Mouse (Mus musculus): Measurements from ENCODE around the gene Bub3. TPM values are rescaled to one million over a fixed set of nuclear protein-coding genes. Genes with fewer than 3 reads are reported as not detected.

Bub3 gene
- 51.3 and 54.8 TPM in 2 replicates for polyA plus RNA-seq (2012; rRNA removed)

DNA sequence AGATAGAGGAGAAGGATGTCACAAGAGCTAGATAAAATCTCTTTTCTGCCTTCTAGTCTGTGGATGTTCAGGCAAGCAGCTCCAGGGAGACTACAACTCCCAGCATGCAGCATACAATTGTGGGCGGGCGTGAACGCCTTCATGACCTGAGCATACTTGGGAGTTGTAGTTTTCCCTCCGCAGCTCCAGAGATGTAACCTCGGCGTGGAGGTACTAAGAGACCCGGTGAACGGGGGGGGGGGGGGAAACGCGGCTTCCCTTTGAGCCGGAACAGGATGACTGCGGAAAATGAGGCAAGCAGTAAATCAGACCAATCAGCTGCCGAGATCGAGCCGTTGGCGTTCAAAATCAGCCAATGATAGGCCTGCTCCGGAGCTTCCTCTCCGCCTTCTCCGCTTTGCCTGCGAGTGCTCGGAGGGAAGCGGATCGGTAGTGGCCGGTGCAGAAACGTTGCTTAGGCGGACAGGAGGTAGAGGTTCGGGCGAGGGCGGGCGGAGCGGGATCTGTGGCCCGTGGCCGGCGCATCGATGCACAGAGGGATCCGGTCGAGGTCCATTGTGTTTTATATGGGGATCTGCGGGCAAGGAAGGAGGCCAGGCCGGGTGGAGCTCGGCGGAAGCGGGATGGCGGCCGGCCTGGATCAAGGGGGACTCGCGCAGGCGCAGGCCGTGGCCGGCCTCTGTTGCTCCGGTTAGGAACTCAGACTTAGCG lies at the start of gene Bub3:
Gene Bub3, plus strand, starts transcription at position 237 of the 711 bp plus-strand sequence.
- no peak for TF ChIP-seq CTCF (IDR thresholded peaks at IDR 0.05; ENCODE audit: extremely low read depth, insufficient read depth, insufficient read length, insufficient replicate concordance)
- peak; percentile 85 for TF ChIP-seq POLR2A (IDR thresholded peaks at IDR 0.05; ENCODE audit: low read depth, low read length)
- Histone ChIP-seq H3K27ac (ENCODE audit: insufficient read depth, low read length) (peak within 1 kb of the TSS; percentile 82), H3K36me3 (ENCODE audit: control insufficient read depth, insufficient read depth, low read length) (peaks cover 8% of the 10 kb centered on the region), H3K27me3 (ENCODE audit: control insufficient read depth, insufficient read depth, low read length) (peaks cover 25% of the 10 kb centered on the region), H3K4me1 (ENCODE audit: control insufficient read depth, insufficient read depth, insufficient read length) (peaks cover 16% of the 10 kb centered on the region), H3K4me3 (ENCODE audit: extremely low read depth, insufficient read depth, insufficient read length) (peak within 1 kb of the TSS; percentile 84)
- under 1% methylated on average over 45 of the region's 51 CpGs for WGBS
- DNase-seq (ENCODE audit: low read depth in 1 of 2, low spot score in 2 of 2), result peak; percentile 89 to 94

DNA sequence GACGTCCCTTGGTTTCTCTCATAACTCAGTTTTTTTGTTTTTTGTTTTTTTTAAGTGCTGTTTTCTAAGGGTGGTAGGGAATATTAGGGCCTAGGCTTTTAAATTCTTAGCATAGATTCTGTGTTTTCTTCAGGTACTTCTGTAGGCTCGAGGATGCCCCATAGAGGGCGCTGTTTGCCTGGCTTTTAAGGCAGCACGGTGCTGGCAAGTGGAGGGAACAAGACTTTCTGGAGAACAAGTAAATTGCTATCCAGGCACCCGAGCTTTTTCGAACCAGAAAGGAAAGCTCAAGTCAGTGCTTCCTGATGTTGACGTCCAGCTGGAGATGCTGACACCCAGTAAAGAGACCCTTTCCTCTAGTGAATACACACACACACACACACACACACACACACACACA lies 20.0 kb upstream of the Bub3 start:
- peak; percentile 44 to 71 for DNase-seq (ENCODE audit: low read depth in 1 of 2, low spot score in 2 of 2)
- Histone ChIP-seq H3K4me3 (ENCODE audit: extremely low read depth, insufficient read depth, insufficient read length) (no peak overlapping the region), H3K27me3 (ENCODE audit: control insufficient read depth, insufficient read depth, low read length) (peaks cover 30% of the 10 kb centered on the region), H3K36me3 (ENCODE audit: control insufficient read depth, insufficient read depth, low read length) (no peaks in the 10 kb centered on the region), H3K4me1 (ENCODE audit: control insufficient read depth, insufficient read depth, insufficient read length) (peaks cover 18% of the 10 kb centered on the region; the same call in 1 of the 2 replicates), H3K27ac (ENCODE audit: insufficient read depth, low read length) (no peak overlapping the region)
- peak; percentile 77; the same call in 1 of the 2 replicates for TF ChIP-seq CTCF (IDR thresholded peaks at IDR 0.05; ENCODE audit: extremely low read depth, insufficient read depth, insufficient read length, insufficient replicate concordance)
- no peak for TF ChIP-seq POLR2A (IDR thresholded peaks at IDR 0.05; ENCODE audit: low read depth, low read length)
- under 1% methylated on average over 7 of the region's 7 CpGs for WGBS

DNA sequence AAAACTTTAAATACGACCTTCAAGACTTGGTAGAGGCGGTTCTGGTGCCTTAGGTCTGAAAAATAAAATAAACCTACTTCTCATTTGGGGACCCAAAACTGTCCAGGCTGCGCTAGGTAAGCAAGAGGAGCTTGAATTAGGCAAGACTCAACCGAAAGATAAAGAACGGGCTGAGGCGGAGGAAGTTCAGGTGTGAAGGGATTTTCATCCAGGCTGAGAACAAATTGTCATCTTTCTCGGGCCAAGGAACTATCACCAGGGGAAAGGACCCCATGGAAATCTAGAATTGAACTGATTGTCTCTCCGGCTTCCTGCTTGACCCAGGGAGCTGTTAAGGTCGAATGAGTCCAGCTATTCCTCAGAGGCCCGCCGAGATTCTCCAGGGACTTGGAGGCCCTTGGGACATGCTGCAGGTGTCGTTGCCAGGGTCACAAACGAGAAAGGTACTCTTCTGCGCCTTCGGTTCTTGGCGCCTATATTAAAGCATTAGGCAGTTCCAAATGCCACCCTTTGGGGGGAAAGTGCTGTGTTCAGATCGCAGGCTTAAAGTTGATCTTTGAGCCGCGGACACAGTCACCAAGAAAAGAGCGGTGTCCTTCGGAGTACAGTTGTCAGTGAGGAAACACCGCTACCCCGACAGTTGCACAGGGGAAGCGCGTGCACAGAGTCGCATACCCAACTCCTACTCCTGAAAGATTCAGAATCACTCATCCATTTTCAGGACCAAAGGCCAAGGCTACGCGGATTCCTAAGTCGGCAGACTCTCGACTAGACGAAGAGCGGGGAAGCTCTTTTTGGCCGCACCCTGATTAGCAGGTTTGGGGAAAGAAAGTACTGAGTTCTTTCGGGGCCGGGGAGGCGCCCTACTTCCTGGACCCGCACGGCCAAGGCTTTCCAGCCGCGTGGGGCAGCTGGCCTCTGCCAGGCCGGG lies 18.6 kb upstream of the Bub3 start:
- Histone ChIP-seq H3K27ac (ENCODE audit: insufficient read depth, low read length) (no peak overlapping the region), H3K4me3 (ENCODE audit: extremely low read depth, insufficient read depth, insufficient read length) (no peak overlapping the region), H3K36me3 (ENCODE audit: control insufficient read depth, insufficient read depth, low read length) (no peaks in the 10 kb centered on the region), H3K4me1 (ENCODE audit: control insufficient read depth, insufficient read depth, insufficient read length) (peaks cover 18% of the 10 kb centered on the region; the same call in 1 of the 2 replicates), H3K27me3 (ENCODE audit: control insufficient read depth, insufficient read depth, low read length) (peaks cover 34% of the 10 kb centered on the region)
- TF ChIP-seq CTCF (IDR thresholded peaks at IDR 0.05; ENCODE audit: extremely low read depth, insufficient read depth, insufficient read length, insufficient replicate concordance) (no peak), POLR2A (IDR thresholded peaks at IDR 0.05; ENCODE audit: low read depth, low read length) (no peak)
- 5% methylated on average over 41 of the region's 41 CpGs for WGBS
- DNase-seq (ENCODE audit: low read depth in 1 of 2, low spot score in 2 of 2), result no peak

DNA sequence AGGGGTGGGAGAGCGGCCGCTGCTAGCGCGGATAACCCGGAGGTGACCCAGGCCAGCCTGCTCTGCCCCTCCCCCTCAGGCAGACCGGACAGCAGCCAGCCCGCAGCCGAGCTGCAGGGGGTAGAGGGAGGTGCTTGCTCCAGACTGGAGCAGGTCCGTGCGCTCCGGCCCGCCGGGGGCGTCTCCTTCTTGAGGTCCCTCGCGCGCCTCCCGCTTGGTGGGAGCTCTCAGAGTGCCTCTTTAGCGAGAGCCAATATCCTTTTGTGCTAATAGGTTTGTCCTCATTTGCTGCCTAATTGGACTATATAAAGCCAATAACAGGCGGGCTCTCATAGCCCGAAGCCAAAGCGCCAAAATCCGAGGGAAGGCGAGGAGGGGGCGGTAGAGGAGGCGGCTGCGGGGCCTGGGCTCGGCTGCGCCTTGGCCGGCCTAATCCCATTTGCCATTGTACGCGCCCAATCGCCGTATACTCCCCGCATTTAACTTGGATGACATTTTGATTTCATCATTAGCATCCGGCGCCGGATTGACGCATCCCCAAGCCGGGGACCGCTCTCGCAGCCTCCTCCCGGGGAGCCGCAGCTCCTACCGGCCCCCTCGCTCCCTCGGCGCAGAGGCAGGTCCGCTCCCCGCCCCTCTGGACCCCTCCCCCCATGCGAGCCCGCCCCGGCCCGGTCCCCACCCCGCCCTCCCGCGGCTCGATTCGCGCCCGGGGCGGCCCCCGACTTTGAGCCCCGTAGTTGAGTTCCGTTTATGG lies 17.7 kb upstream of the Bub3 start, which contains the start of gene Hmx3:
Gene Hmx3, plus strand, starts transcription at position 753 of the 757 bp plus-strand sequence.
- 2% methylated on average over 64 of the region's 65 CpGs for WGBS
- Histone ChIP-seq H3K4me1 (ENCODE audit: control insufficient read depth, insufficient read depth, insufficient read length) (peaks cover 18% of the 10 kb centered on the region; the same call in 1 of the 2 replicates), H3K27ac (ENCODE audit: insufficient read depth, low read length) (no peak within 1 kb of the TSS), H3K4me3 (ENCODE audit: extremely low read depth, insufficient read depth, insufficient read length) (peak within 1 kb of the TSS; percentile 40; the same call in 1 of the 2 replicates), H3K27me3 (ENCODE audit: control insufficient read depth, insufficient read depth, low read length) (peaks cover 37% of the 10 kb centered on the region), H3K36me3 (ENCODE audit: control insufficient read depth, insufficient read depth, low read length) (no peaks in the 10 kb centered on the region)
- no peak for TF ChIP-seq POLR2A (IDR thresholded peaks at IDR 0.05; ENCODE audit: low read depth, low read length)
- no peak for DNase-seq (ENCODE audit: low read depth in 1 of 2, low spot score in 2 of 2)

DNA sequence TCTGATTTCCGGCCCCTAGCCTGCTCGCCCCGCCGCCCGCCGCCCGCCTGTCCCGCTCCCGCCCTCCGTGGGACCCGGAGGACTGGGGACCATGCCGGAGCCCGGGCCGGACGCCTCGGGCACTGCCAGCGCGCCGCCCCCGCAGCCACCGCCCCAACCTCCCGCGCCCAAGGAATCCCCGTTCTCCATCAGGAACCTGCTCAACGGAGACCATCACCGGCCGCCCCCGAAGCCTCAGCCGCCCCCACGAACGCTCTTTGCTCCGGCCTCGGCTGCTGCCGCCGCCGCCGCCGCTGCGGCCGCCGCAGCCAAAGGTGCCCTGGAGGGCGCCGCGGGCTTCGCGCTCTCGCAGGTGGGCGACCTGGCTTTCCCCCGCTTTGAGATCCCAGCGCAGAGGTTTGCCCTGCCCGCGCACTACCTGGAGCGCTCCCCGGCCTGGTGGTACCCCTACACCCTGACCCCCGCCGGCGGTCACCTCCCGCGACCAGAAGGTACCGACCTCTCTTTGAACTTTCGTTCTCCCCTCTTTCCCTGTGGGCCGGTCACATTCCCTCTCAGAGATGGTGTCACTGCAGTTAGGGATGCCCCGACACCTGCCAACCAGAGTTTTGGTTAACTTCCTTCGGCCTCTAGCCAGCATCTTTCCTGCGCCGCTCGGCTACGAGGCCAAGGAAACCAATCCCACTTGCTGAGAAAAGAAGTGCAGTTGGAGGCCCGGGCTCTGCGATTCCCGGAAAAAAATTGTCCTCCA lies 17.0 kb upstream of the Bub3 start:
- WGBS, result 2% methylated on average over 71 of the region's 71 CpGs
- no peak overlapping the region for H3K27ac ChIP-seq (ENCODE audit: insufficient read depth, low read length)
- no peak for DNase-seq (ENCODE audit: low read depth in 1 of 2, low spot score in 2 of 2)
- TF ChIP-seq CTCF (IDR thresholded peaks at IDR 0.05; ENCODE audit: extremely low read depth, insufficient read depth, insufficient read length, insufficient replicate concordance), result no peak
- TF ChIP-seq POLR2A (IDR thresholded peaks at IDR 0.05; ENCODE audit: low read depth, low read length), result no peak
- H3K27me3 ChIP-seq (ENCODE audit: control insufficient read depth, insufficient read depth, low read length), result peaks cover 40% of the 10 kb centered on the region
- H3K4me1 ChIP-seq (ENCODE audit: control insufficient read depth, insufficient read depth, insufficient read length), result peaks cover 18% of the 10 kb centered on the region; the same call in 1 of the 2 replicates
- no peaks in the 10 kb centered on the region for H3K36me3 ChIP-seq (ENCODE audit: control insufficient read depth, insufficient read depth, low read length)
- H3K4me3 ChIP-seq (ENCODE audit: extremely low read depth, insufficient read depth, insufficient read length), result peak overlapping the region; percentile 40; the same call in 1 of the 2 replicates
